Mouse (Mus musculus) megakaryocyte, embryonic 14.5 days (primary cell): ENCODE results near the gene Lysmd4.

Experiments
- FLI1 ChIP-seq: IDR thresholded peaks from 2 replicates; pipeline ENCODE4 v1.6.1; 2012; ENCODE audit warnings: low read length, inconsistent platforms, mixed read lengths
- GATA1 ChIP-seq: IDR thresholded peaks from 3 replicates; pipeline ENCODE4 v1.6.1; 2012; ENCODE audit warnings: mixed read lengths, low read length, inconsistent platforms, borderline replicate concordance

DNA sequence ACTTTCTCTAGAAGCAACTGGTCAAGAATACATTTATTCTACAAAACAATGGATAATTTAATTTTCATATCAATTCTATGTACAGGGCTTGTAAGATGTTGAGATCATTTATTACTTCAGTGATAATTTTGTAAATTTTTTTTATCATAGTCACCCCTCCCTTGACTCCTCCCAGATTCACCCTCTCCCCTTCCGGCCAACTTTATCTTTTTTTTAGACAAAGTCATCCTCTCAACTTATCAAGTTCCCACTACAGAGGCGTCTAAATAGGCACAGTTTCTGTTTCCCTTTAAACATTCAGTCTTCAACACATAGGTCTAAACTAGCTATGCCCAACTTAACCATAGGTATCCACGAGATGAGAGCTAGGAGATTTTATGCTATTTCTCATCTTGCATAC is 90.9 kb downstream of the Lysmd4 start:
- TF ChIP-seq GATA1 (no peak), FLI1 (no peak)
